Mouse (Mus musculus) kidney, embryonic 15.5 days (tissue): Measurements from ENCODE around the gene Nrip1. TPM values are rescaled to one million over a fixed set of nuclear protein-coding genes. Genes with fewer than 3 reads are reported as not detected.

Source experiments
- ATAC-seq: fragments of 200-750 bp; cut with Nextera tagmentation; replicated peaks from 2 replicates; pipeline ENCODE4 v1.8.0; 2017; ENCODE audit warnings: moderate TSS enrichment; ENCODE audit not compliant: low FRiP score
- H3K27ac ChIP-seq: fragments of 300-500 bp; sonication (generic); 2 replicates; pipeline ENCODE4 v1.5.1; 2015; ENCODE audit warnings: mild to moderate bottlenecking, inconsistent platforms
- H3K27me3 ChIP-seq: fragments of 300-500 bp; sonication (generic); 2 replicates; pipeline ENCODE4 v1.6.1; 2015; ENCODE audit warnings: inconsistent platforms
- H3K36me3 ChIP-seq: fragments of 300-500 bp; sonication (generic); 2 replicates; pipeline ENCODE4 v1.6.1; 2015; ENCODE audit warnings: inconsistent platforms
- H3K4me1 ChIP-seq: fragments of 300-500 bp; sonication (generic); 2 replicates; pipeline ENCODE4 v1.6.1; 2015; ENCODE audit warnings: inconsistent platforms
- H3K4me2 ChIP-seq: fragments of 300-500 bp; sonication (generic); 2 replicates; pipeline ENCODE4 v1.6.1; 2015; ENCODE audit warnings: moderate library complexity, mild to moderate bottlenecking, inconsistent platforms
- H3K4me3 ChIP-seq: fragments of 300-500 bp; sonication (generic); replicated peaks from 2 replicates; pipeline ENCODE4 v1.5.1; 2015; ENCODE audit warnings: mild to moderate bottlenecking, inconsistent platforms
- H3K9ac ChIP-seq: fragments of 300-500 bp; sonication (generic); 2 replicates; pipeline ENCODE4 v1.6.1; 2015; ENCODE audit warnings: mild to moderate bottlenecking, inconsistent platforms
- H3K9me3 ChIP-seq: fragments of 300-500 bp; sonication (generic); replicated peaks from 2 replicates; pipeline ENCODE4 v1.6.1; 2016; ENCODE audit warnings: inconsistent platforms
- WGBS: fragments of 180-500 bp; shearing (Covaris S2); methylation state at CpG from one replicate; pipeline ENCODE4 v1.1.7; 2015; ENCODE audit warnings: mixed read lengths; 5-methylcytosine and 5-hydroxymethylcytosine counted together
- polyA plus RNA-seq: library from polyadenylated mRNA; unstranded; fragments of >200 nt; fragmentation: Nextera tagmentation; extraction: Ambion mirVana; gene quantifications from 2 replicates; pipeline ENCODE4 v1.2.1, GENCODE M21; 2015

Nrip1 gene
- polyA plus RNA-seq, 1 experiment from 2014 or later = 55.0 TPM

- H3K27me3 ChIP-seq = no peaks in the 10 kb centered on the region
- WGBS = 91% methylated on average over 4 of the region's 4 CpGs
- H3K4me3 ChIP-seq = no peak overlapping the region
- ATAC-seq = no peak
- no peak overlapping the region for H3K9ac ChIP-seq
- H3K4me2 ChIP-seq = no peak overlapping the region
- 0 out of 2 replicates have a peak, but pooled peaks cover 4% of the 10 kb centered on the region for H3K4me1 ChIP-seq
- peaks cover 19% of the 10 kb centered on the region for H3K36me3 ChIP-seq
- H3K9me3 ChIP-seq = no peaks in the 10 kb centered on the region
- no peak overlapping the region for H3K27ac ChIP-seq
Measured at GRCm38 (mm10) chr16:76306446-76306845, 67.2 kb downstream of the Nrip1 start.

- Histone ChIP-seq H3K4me3 (no peak overlapping the region), H3K27me3 (no peaks in the 10 kb centered on the region), H3K4me1 (0 out of 2 replicates have a peak, but pooled peaks cover 4% of the 10 kb centered on the region), H3K4me2 (no peak overlapping the region), H3K27ac (no peak overlapping the region), H3K9ac (no peak overlapping the region), H3K9me3 (no peaks in the 10 kb centered on the region), H3K36me3 (peaks cover 9% of the 10 kb centered on the region; the same call in 1 of the 2 replicates)
- WGBS = 85% methylated on average over 6 of the region's 6 CpGs
- ATAC-seq = no peak
Measured at GRCm38 (mm10) chr16:76303436-76303835, 70.2 kb downstream of the Nrip1 start.

GRCm38 (mm10) chr16:76301728-76302050 lies 71.9 kb downstream of the Nrip1 start:
- Histone ChIP-seq H3K4me2 (no peak overlapping the region), H3K27ac (no peak overlapping the region), H3K36me3 (peaks cover 9% of the 10 kb centered on the region; the same call in 1 of the 2 replicates), H3K9me3 (no peaks in the 10 kb centered on the region), H3K9ac (no peak overlapping the region), H3K27me3 (no peaks in the 10 kb centered on the region), H3K4me1 (0 out of 2 replicates have a peak, but pooled peaks cover 4% of the 10 kb centered on the region), H3K4me3 (no peak overlapping the region)
- no peak for ATAC-seq
- WGBS = 74% methylated on average over 7 of the region's 7 CpGs

- no peaks in the 10 kb centered on the region for H3K9me3 ChIP-seq
- H3K27ac ChIP-seq = no peak overlapping the region
- H3K4me1 ChIP-seq = 0 out of 2 replicates have a peak, but pooled peaks cover 4% of the 10 kb centered on the region
- no peak overlapping the region for H3K4me2 ChIP-seq
- no peak overlapping the region for H3K4me3 ChIP-seq
- peaks cover 5% of the 10 kb centered on the region; the same call in 1 of the 2 replicates for H3K36me3 ChIP-seq
- no peaks in the 10 kb centered on the region for H3K27me3 ChIP-seq
- 79% methylated on average over 8 of the region's 8 CpGs for WGBS
- no peak for ATAC-seq
- no peak overlapping the region for H3K9ac ChIP-seq
Measured at GRCm38 (mm10) chr16:76301037-76301727, 72.4 kb downstream of the Nrip1 start.

GRCm38 (mm10) chr16:76300452-76300851 lies 73.2 kb downstream of the Nrip1 start:
- Histone ChIP-seq H3K4me1 (0 out of 2 replicates have a peak, but pooled peaks cover 4% of the 10 kb centered on the region), H3K36me3 (no peaks in the 10 kb centered on the region), H3K9me3 (no peaks in the 10 kb centered on the region), H3K9ac (no peak overlapping the region), H3K4me2 (no peak overlapping the region), H3K27ac (no peak overlapping the region), H3K27me3 (no peaks in the 10 kb centered on the region), H3K4me3 (no peak overlapping the region)
- WGBS = 90% methylated on average over 6 of the region's 6 CpGs
- ATAC-seq = no peak

GRCm38 (mm10) chr16:76299511-76299910 lies 74.1 kb downstream of the Nrip1 start:
- H3K36me3 ChIP-seq = peaks cover 5% of the 10 kb centered on the region
- no peak for ATAC-seq

GRCm38 (mm10) chr16:76295322-76295721 lies 78.3 kb downstream of the Nrip1 start:
- 92% methylated on average over 14 of the region's 14 CpGs for WGBS
- Histone ChIP-seq H3K36me3 (peaks cover 46% of the 10 kb centered on the region), H3K27me3 (no peaks in the 10 kb centered on the region), H3K9me3 (no peaks in the 10 kb centered on the region), H3K9ac (no peak overlapping the region), H3K4me2 (no peak overlapping the region), H3K4me3 (no peak overlapping the region), H3K4me1 (no peaks in the 10 kb centered on the region), H3K27ac (no peak overlapping the region)
- ATAC-seq = no peak

More at GRCm38 (mm10) chr16:76299511-76299910, 74.1 kb downstream of the Nrip1 start:
- Histone ChIP-seq H3K27me3 (no peaks in the 10 kb centered on the region), H3K4me3 (no peak overlapping the region), H3K9me3 (no peaks in the 10 kb centered on the region), H3K4me1 (0 out of 2 replicates have a peak, but pooled peaks cover 4% of the 10 kb centered on the region), H3K9ac (no peak overlapping the region), H3K27ac (no peak overlapping the region), H3K4me2 (no peak overlapping the region)
- WGBS = 45% methylated on average over 2 of the region's 2 CpGs

- H3K9me3 ChIP-seq = no peaks in the 10 kb centered on the region
- no peak overlapping the region for H3K4me3 ChIP-seq
- no peak overlapping the region for H3K9ac ChIP-seq
- H3K27ac ChIP-seq = no peak overlapping the region
- peaks cover 50% of the 10 kb centered on the region for H3K36me3 ChIP-seq
- no peaks in the 10 kb centered on the region for H3K4me1 ChIP-seq
- H3K27me3 ChIP-seq = no peaks in the 10 kb centered on the region
- no peak for ATAC-seq
- 81% methylated on average over 15 of the region's 15 CpGs for WGBS
- H3K4me2 ChIP-seq = no peak overlapping the region
Measured at GRCm38 (mm10) chr16:76294550-76294949, 79.1 kb downstream of the Nrip1 start.

- H3K27me3 ChIP-seq = no peaks in the 10 kb centered on the region
- no peaks in the 10 kb centered on the region for H3K9me3 ChIP-seq
- no peak overlapping the region for H3K4me2 ChIP-seq
- WGBS = 88% methylated on average over 20 of the region's 20 CpGs
- H3K27ac ChIP-seq = no peak overlapping the region
- no peak overlapping the region for H3K4me3 ChIP-seq
- no peak overlapping the region for H3K9ac ChIP-seq
- no peak for ATAC-seq
- no peaks in the 10 kb centered on the region for H3K4me1 ChIP-seq
- H3K36me3 ChIP-seq = peaks cover 50% of the 10 kb centered on the region
Measured at GRCm38 (mm10) chr16:76293765-76294463, 79.7 kb downstream of the Nrip1 start.

GRCm38 (mm10) chr16:76293176-76293575 lies 80.5 kb downstream of the Nrip1 start:
- Histone ChIP-seq H3K9me3 (no peaks in the 10 kb centered on the region), H3K27me3 (no peaks in the 10 kb centered on the region), H3K4me3 (no peak overlapping the region), H3K4me1 (no peaks in the 10 kb centered on the region), H3K4me2 (no peak overlapping the region), H3K27ac (no peak overlapping the region), H3K9ac (no peak overlapping the region), H3K36me3 (peaks cover 53% of the 10 kb centered on the region)
- no peak for ATAC-seq
- WGBS = 96% methylated on average over 21 of the region's 21 CpGs

- H3K36me3 ChIP-seq = peaks cover 57% of the 10 kb centered on the region
- H3K27me3 ChIP-seq = no peaks in the 10 kb centered on the region
- 91% methylated on average over 15 of the region's 15 CpGs for WGBS
- H3K4me2 ChIP-seq = no peak overlapping the region
- no peaks in the 10 kb centered on the region for H3K9me3 ChIP-seq
- no peak overlapping the region for H3K27ac ChIP-seq
- ATAC-seq = 0 out of 2 replicates have a peak, but pooled peaks have one; percentile 28
- no peaks in the 10 kb centered on the region for H3K4me1 ChIP-seq
- no peak overlapping the region for H3K4me3 ChIP-seq
- no peak overlapping the region for H3K9ac ChIP-seq
Measured at GRCm38 (mm10) chr16:76292656-76293055, 81.0 kb downstream of the Nrip1 start.

- 95% methylated on average over 14 of the region's 14 CpGs for WGBS
Measured at GRCm38 (mm10) chr16:76291366-76291765, 82.3 kb downstream of the Nrip1 start.

More at GRCm38 (mm10) chr16:76291366-76291765, 82.3 kb downstream of the Nrip1 start:
- Histone ChIP-seq H3K27me3 (no peaks in the 10 kb centered on the region), H3K27ac (no peak overlapping the region), H3K4me2 (no peak overlapping the region), H3K9ac (no peak overlapping the region), H3K4me3 (no peak overlapping the region), H3K9me3 (no peaks in the 10 kb centered on the region), H3K4me1 (no peaks in the 10 kb centered on the region), H3K36me3 (peaks cover 57% of the 10 kb centered on the region)
- no peak for ATAC-seq
